Mouse (Mus musculus): ENCODE results near the gene Tmem184b. TPM values are rescaled to one million over a fixed set of nuclear protein-coding genes. Genes with fewer than 3 reads are reported as not detected.

Gene Tmem184b
- total and polyA plus RNA-seq, 3 experiments: 38.7 to 83.1 (median 42.9) TPM

DNA sequence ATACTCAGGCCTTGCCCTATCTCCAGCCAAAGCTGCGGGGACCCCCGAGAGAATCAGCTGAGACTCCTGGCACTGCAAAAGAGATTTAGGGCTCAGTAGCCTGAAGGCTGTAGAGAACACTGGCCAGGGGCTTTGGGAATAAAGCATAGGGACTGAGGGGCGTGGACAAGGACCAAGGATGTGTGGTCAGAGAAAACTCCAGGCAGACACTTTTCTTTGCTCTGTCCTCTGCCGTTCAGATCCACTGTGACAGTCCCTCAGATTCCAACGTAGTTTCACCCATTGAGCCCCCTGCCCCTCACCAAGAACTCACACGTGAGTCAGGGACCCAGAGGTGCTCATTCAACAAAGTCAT, 38.9 kb upstream of the Tmem184b start:
- H3K4me3 ChIP-seq: peak overlapping the region; percentile 65
- no peaks in the 10 kb centered on the region for H3K79me2 ChIP-seq (replicated peaks; ENCODE audit: control insufficient read depth, insufficient read depth, low read length)
- H3K4me1 ChIP-seq (ENCODE audit: control insufficient read depth, insufficient read depth, low read length): peaks cover 31% of the 10 kb centered on the region
- peak overlapping the region; percentile 79 for H3K9ac ChIP-seq (ENCODE audit: low read depth, low read length)
- 9% methylated on average over 6 of the region's 6 CpGs for WGBS
- no peaks in the 10 kb centered on the region for H3K27me3 ChIP-seq (ENCODE audit: control insufficient read depth, insufficient read depth, low read length)
- intact Hi-C loops (cut with DNase I): loop anchor here (1.0 kb wide), 1 partner anchor 39 kb away; the partner anchor contains the start of gene Tmem184b
- H3K36me3 ChIP-seq (ENCODE audit: control insufficient read depth, insufficient read depth, low read length): peaks cover 14% of the 10 kb centered on the region
- no peak for DNase-seq
- TF ChIP-seq POLR2A (IDR thresholded peaks at IDR 0.05; ENCODE audit: insufficient read depth, low read depth, low read length) (no peak), CTCF (IDR thresholded peaks at IDR 0.05) (no peak)
- peak overlapping the region; percentile 97 for H3K27ac ChIP-seq

DNA sequence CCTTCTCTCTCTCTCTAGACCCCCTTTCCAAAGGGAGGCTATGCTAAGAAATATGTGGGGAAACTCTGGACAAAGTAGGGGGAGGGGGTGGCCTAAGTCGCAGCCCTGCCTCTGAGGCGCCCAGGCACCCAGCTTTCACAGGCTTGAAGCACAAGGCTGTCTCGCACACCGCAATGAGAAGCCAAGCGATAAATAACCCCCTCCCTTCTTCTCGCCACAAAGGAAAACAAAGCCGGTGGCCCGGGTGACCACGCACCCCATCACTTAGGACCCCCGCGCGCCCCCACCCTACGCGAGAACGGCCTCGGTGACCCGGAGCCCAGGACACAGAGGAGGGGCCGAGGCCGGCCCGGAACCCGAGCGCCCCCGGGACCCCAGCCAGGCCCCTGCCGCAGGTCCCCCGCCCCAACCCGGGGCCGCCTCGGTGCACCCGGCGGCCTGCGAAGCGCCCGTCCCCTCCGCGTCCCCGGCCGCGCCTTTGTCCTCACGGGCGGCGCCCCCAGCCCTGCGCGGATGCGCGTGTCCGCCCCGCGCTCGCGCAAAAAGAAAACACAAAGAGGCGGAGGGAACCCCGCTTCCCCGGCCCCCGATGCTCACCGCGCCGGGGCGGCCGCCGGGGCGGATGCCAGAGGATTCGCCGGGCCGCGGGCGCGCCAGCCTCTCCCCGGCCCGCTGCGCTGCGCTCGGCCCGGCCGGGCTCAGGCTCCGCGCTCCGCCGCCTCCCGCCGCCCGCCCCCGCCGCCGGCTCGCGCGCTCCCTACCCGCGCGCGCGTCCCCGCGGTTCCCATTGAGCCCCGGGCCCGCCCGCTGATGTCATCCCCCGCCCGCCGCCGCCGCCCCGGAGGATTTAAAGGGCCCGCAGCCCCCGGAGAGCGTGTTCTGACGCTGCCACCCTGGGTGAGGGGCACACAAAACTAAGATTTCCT, 38.2 kb upstream of the Tmem184b start:
- 0 out of 2 replicates have a peak, but pooled peaks have one; percentile 23 for TF ChIP-seq EP300 (IDR thresholded peaks at IDR 0.05; ENCODE audit: insufficient read depth, low read depth, low read length)
- TF ChIP-seq POLR2A (IDR thresholded peaks at IDR 0.05; ENCODE audit: insufficient read depth, low read depth, low read length): 0 out of 2 replicates have a peak, but pooled peaks have one; percentile 19
- TF ChIP-seq CTCF (IDR thresholded peaks at IDR 0.05): no peak
- no peaks in the 10 kb centered on the region for H3K79me2 ChIP-seq (replicated peaks; ENCODE audit: control insufficient read depth, insufficient read depth, low read length)
- peak; percentile 91 for DNase-seq
- H3K36me3 ChIP-seq (ENCODE audit: control insufficient read depth, insufficient read depth, low read length): peaks cover 19% of the 10 kb centered on the region
- H3K9ac ChIP-seq (ENCODE audit: low read depth, low read length): peak overlapping the region; percentile 98
- WGBS: 2% methylated on average over 88 of the region's 107 CpGs
- no peaks in the 10 kb centered on the region for H3K27me3 ChIP-seq (ENCODE audit: control insufficient read depth, insufficient read depth, low read length)
- peak overlapping the region; percentile 97 for H3K27ac ChIP-seq
- peaks cover 37% of the 10 kb centered on the region for H3K4me1 ChIP-seq (ENCODE audit: control insufficient read depth, insufficient read depth, low read length)
- peak overlapping the region; percentile 73 for H3K4me3 ChIP-seq
- intact Hi-C loops (cut with DNase I): loop anchor here (1.0 kb wide), 1 partner anchor 38 kb away; the partner anchor contains the start of gene Tmem184b

DNA sequence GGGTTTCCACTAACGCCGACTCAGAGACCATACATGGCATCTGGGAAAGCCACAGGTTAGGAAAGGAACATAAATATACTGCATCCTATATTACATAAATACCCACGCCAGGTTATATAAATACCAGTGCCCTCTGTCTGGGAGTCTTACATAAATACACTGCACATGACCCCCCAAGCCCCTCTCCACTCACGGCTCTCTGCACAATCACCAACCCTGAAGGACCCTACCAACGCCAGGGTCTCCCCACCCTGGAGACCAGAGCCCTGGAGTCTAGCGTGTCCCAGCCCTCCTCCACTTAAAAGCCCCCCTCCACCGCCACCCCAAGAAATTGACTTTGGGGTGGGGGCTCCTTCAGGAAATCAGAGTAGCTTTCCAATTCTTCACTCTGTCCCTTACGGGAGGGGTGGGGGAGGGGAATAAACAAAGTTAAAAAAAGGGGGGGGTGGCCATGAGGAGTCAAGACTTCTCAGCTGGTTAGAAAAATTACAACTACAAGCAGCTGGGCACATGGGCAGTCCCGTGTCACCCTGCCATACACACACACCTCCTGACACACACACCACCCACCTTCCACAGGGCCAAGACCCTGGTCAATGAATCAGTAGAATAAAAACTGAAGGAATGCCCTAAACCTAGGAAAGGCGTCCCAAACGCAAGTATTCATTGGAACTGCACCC, 37.4 kb upstream of the Tmem184b start:
- H3K79me2 ChIP-seq (replicated peaks; ENCODE audit: control insufficient read depth, insufficient read depth, low read length): 0 out of 2 replicates have a peak, but pooled peaks cover 2% of the 10 kb centered on the region
- H3K36me3 ChIP-seq (ENCODE audit: control insufficient read depth, insufficient read depth, low read length): peaks cover 24% of the 10 kb centered on the region
- 6% methylated on average over 11 of the region's 11 CpGs for WGBS
- H3K9ac ChIP-seq (ENCODE audit: low read depth, low read length): peak overlapping the region; percentile 98
- H3K27me3 ChIP-seq (ENCODE audit: control insufficient read depth, insufficient read depth, low read length): no peaks in the 10 kb centered on the region
- no peak for TF ChIP-seq EP300 (IDR thresholded peaks at IDR 0.05; ENCODE audit: insufficient read depth, low read depth, low read length)
- TF ChIP-seq POLR2A (IDR thresholded peaks at IDR 0.05; ENCODE audit: insufficient read depth, low read depth, low read length): no peak
- no peak for TF ChIP-seq CTCF (IDR thresholded peaks at IDR 0.05)
- intact Hi-C loops (cut with DNase I): no loop called here
- H3K4me3 ChIP-seq: peak overlapping the region; percentile 73
- no peak for DNase-seq
- H3K27ac ChIP-seq: peak overlapping the region; percentile 97
- H3K4me1 ChIP-seq (ENCODE audit: control insufficient read depth, insufficient read depth, low read length): peaks cover 43% of the 10 kb centered on the region

DNA sequence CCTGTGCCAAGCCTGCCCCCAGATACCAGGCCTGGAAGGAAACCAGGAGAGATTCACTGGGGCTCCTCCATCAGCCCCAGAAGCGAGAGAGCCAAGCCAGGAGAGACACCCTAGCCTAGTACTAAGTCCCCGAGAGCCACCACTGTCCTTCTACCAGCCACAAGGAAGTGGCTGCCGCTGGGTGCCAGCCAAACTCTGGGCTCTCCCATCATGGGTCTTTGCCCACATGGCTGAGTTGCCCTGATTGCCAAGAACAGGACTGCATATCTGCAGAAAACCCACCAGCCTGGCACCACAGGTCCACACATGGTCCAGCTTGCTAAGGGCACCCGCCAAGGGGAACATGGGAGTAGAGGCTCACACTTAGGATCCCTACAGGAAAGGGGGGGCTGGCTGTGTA, 36.9 kb upstream of the Tmem184b start:
- Histone ChIP-seq H3K4me1 (ENCODE audit: control insufficient read depth, insufficient read depth, low read length) (peaks cover 48% of the 10 kb centered on the region), H3K36me3 (ENCODE audit: control insufficient read depth, insufficient read depth, low read length) (peaks cover 27% of the 10 kb centered on the region), H3K27me3 (ENCODE audit: control insufficient read depth, insufficient read depth, low read length) (no peaks in the 10 kb centered on the region), H3K79me2 (replicated peaks; ENCODE audit: control insufficient read depth, insufficient read depth, low read length) (0 out of 2 replicates have a peak, but pooled peaks cover 2% of the 10 kb centered on the region), H3K9ac (ENCODE audit: low read depth, low read length) (peak overlapping the region; percentile 63), H3K4me3 (peak overlapping the region; percentile 73), H3K27ac (peak overlapping the region; percentile 97)
- peak; percentile 78 for DNase-seq
- WGBS: 7% methylated on average over 4 of the region's 4 CpGs
- intact Hi-C loops (cut with DNase I): no loop called here
- TF ChIP-seq CTCF (IDR thresholded peaks at IDR 0.05) (no peak), EP300 (IDR thresholded peaks at IDR 0.05; ENCODE audit: insufficient read depth, low read depth, low read length) (0 out of 2 replicates have a peak, but pooled peaks have one; percentile 48), POLR2A (IDR thresholded peaks at IDR 0.05; ENCODE audit: insufficient read depth, low read depth, low read length) (no peak)

DNA sequence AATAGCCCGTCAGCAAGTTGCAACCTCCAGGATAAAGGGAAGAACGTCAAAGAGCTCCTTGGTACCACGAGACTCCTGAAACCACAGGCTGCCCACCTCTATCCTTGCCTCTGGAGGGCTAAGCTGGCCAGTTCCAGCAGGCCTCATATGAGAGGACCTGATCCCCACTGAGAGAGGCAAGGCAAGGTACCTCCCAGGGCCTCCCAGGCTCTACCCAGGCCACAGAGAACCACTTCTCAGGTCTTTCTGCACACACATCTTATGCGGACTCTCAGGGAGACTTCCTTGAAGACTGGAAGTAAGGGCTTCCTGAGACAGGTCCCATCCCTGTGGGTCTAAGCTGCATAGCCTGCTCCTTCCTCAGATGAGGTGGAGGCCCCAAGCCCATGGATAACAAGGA, 36.0 kb upstream of the Tmem184b start:
- Histone ChIP-seq H3K9ac (ENCODE audit: low read depth, low read length) (peak overlapping the region; percentile 28), H3K4me1 (ENCODE audit: control insufficient read depth, insufficient read depth, low read length) (peaks cover 53% of the 10 kb centered on the region), H3K36me3 (ENCODE audit: control insufficient read depth, insufficient read depth, low read length) (peaks cover 30% of the 10 kb centered on the region), H3K4me3 (no peak overlapping the region), H3K27ac (peak overlapping the region; percentile 67; the same call in 1 of the 2 replicates), H3K79me2 (replicated peaks; ENCODE audit: control insufficient read depth, insufficient read depth, low read length) (peaks cover 5% of the 10 kb centered on the region), H3K27me3 (ENCODE audit: control insufficient read depth, insufficient read depth, low read length) (no peaks in the 10 kb centered on the region)
- intact Hi-C loops (cut with DNase I): no loop called here
- no peak for TF ChIP-seq CTCF (IDR thresholded peaks at IDR 0.05)
- TF ChIP-seq POLR2A (IDR thresholded peaks at IDR 0.05; ENCODE audit: insufficient read depth, low read depth, low read length): no peak
- TF ChIP-seq EP300 (IDR thresholded peaks at IDR 0.05; ENCODE audit: insufficient read depth, low read depth, low read length): no peak
- whole genome bisulfite sequencing: 56% methylated on average over 4 of the region's 4 CpGs
- DNase-seq: no peak

All from heart, adult 2 months (tissue).